Mouse (Mus musculus) stomach, postnatal 0 days (tissue): ENCODE results near the gene Cib2.

Experiments
- CTCF ChIP-seq: IDR thresholded peaks from 2 replicates; pipeline ENCODE4 v1.5.1; 2016; ENCODE audit warnings: antibody characterized with exemption, low read depth, mild to moderate bottlenecking, moderate library complexity
- EP300 ChIP-seq: optimal IDR thresholded peaks from 2 replicates; pipeline ENCODE3; 2016; ENCODE audit warnings: antibody characterized with exemption

- TF ChIP-seq EP300 (no peak), CTCF (no peak)
Observed at GRCm38 (mm10) chr9:54518921-54519320, 41.1 kb downstream of the Cib2 start.
